Mouse (Mus musculus) testis, adult 2 months (tissue): ENCODE measurements around the gene Tns2. TPM values are rescaled to one million over a fixed set of nuclear protein-coding genes. Genes with fewer than 3 reads are reported as not detected.

Experiments
- H3K27ac ChIP-seq: fragments of 200-500 bp; 2 replicates; pipeline ENCODE4 v1.5.1; 2012; ENCODE audit warnings: low read depth, low read length; ENCODE audit not compliant: control insufficient read depth, insufficient read depth
- H3K27me3 ChIP-seq: fragments of 200-500 bp; 2 replicates; pipeline ENCODE4 v1.6.1; 2012; ENCODE audit warnings: mild to moderate bottlenecking, low read length, moderate library complexity; ENCODE audit not compliant: control insufficient read depth, insufficient read depth
- H3K36me3 ChIP-seq: fragments of 200-500 bp; 2 replicates; pipeline ENCODE4 v1.6.1; 2012; ENCODE audit warnings: mild to moderate bottlenecking, low read length; ENCODE audit not compliant: control insufficient read depth, insufficient read depth
- H3K4me1 ChIP-seq: fragments of 200-500 bp; 2 replicates; pipeline ENCODE4 v1.6.1; 2012; ENCODE audit warnings: low read length; ENCODE audit not compliant: control insufficient read depth, insufficient read depth
- H3K4me3 ChIP-seq: fragments of 200-500 bp; 2 replicates; pipeline ENCODE4 v1.5.1; 2012; ENCODE audit warnings: low read depth, mild to moderate bottlenecking, low read length, moderate library complexity, mixed read lengths; ENCODE audit not compliant: control insufficient read depth
- CTCF ChIP-seq: fragments of 200-500 bp; IDR thresholded peaks from 2 replicates; pipeline ENCODE4 v1.5.1; 2012; ENCODE audit warnings: low read depth, mild to moderate bottlenecking, inconsistent platforms, low read length, moderate library complexity; ENCODE audit not compliant: control insufficient read depth, insufficient read depth, insufficient replicate concordance
- POLR2A ChIP-seq: fragments of 200-500 bp; IDR thresholded peaks from 2 replicates; pipeline ENCODE4 v1.6.1; 2012; ENCODE audit warnings: low read depth, mild to moderate bottlenecking, inconsistent platforms, low read length, moderate library complexity; ENCODE audit not compliant: control insufficient read depth
- polyA plus RNA-seq: library from polyadenylated mRNA; depleted of rRNA; stranded (reverse); fragments of >200 nt; gene quantifications from 2 replicates; pipeline ENCODE4 v1.2.3, GENCODE M21; 2012

Gene Tns2
- polyA plus RNA-seq, 1 experiment: 6.9 TPM

DNA sequence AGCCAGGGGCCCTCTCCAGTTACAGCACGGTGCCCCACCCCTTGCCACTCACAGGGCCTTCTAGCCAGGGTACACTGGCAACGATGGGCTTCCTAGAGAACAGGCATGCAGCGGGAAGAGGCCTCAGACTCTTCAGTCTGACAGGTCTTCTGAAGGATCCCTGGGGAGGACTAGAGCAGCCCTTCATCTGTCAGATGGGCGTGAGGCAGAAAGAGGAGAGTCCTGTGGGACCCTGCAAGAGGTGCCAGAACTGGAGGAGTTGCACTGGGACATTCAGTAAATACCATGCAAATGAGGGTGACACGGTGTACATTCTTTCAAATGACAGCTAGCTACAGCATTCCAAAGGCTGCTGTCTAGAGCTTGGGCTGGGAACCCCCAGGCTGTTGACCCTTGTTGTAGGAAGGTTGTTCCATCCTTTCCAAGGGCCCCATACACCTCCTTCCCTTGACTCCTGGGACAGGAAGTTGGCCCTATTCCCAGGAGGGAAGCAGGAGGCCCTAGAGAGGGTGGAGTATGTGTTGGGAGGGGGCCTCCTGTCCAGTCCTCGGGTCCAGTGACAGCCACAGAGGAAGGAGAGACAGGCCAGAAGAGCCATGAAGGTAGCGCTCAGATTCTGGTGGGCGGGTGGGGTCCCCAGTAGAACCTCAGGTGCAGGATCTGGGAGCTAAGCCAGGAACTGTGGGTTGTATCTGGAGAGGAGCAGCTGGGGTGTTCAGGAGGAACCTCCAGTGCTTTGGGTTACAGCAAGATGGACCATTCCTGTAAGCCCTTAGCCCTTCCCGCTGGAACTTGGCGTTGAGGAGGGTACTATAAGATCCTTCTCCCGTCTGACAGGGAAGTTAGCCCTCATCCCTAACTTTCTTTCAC, 1.7 kb downstream of the Tns2 start:
- Histone ChIP-seq H3K27me3 (no peaks in the 10 kb centered on the region), H3K4me1 (peaks cover 18% of the 10 kb centered on the region), H3K27ac (peak overlapping the region; percentile 74), H3K36me3 (no peaks in the 10 kb centered on the region), H3K4me3 (no peak overlapping the region)
- TF ChIP-seq CTCF: no peak
- TF ChIP-seq POLR2A: no peak

DNA sequence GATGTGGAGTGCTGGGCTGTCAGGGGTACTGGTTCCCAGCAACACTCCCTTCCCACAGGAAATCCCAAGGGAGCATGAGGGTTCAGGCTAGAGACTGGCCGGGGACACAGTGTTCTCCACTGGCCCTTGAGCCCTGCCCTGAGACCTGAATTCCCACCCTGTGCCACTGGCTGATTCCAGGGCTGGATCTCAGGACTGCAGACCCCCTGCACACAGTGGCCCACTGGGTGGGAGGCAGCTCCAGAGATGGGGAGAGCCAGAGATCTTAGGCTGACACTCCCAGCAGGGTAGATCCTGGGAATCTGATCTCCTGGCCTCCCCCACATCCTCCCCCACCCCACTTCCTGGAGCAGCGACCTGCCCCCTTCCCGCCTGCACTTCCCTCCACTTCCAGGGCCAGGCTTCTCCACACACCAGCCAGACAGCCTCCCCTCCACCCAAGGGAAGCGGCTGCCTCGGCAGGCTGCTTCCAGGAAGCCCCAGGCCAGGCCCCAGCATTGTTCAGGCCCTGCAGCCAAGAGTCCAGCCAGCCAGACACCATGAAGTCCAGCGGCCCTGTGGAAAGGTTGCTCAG, 2.4 kb downstream of the Tns2 start:
- peaks cover 19% of the 10 kb centered on the region for H3K4me1 ChIP-seq
- TF ChIP-seq POLR2A (no peak), CTCF (no peak)
- peak overlapping the region; percentile 74 for H3K27ac ChIP-seq
- no peaks in the 10 kb centered on the region for H3K27me3 ChIP-seq
- peak overlapping the region; percentile 12 for H3K4me3 ChIP-seq
- no peaks in the 10 kb centered on the region for H3K36me3 ChIP-seq

DNA sequence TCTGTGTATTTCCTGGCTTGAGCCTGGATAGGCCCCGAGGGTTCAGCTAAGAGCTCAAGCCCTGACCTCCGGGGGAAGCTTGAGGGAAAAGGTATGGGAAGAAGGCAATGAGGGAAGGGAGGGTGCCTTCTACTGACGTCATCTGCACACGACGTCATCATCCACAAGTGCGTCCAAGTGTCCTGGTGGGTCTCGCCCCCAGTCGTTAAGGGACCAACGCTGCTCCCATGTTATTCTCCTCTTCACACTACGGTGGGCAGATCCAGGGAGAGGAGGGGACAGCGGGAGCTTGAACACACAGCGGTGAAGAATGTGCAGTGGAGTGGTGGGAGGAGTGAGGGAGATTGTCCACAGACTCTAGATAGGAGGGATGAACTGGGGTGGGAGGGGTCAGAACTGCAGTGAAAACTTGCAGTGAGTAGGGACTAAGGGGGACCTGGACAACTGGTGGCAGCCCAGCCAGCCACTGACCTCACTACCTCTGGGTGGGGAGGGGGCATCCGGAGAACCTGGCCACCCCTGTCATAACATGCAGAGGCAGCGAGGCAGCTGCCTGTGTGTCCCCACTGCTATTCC, 3.2 kb downstream of the Tns2 start:
- peak overlapping the region; percentile 63 for H3K27ac ChIP-seq
- no peaks in the 10 kb centered on the region for H3K36me3 ChIP-seq
- no peaks in the 10 kb centered on the region for H3K27me3 ChIP-seq
- H3K4me1 ChIP-seq: peaks cover 19% of the 10 kb centered on the region
- TF ChIP-seq POLR2A (no peak), CTCF (no peak)
- peak overlapping the region; percentile 12 for H3K4me3 ChIP-seq

DNA sequence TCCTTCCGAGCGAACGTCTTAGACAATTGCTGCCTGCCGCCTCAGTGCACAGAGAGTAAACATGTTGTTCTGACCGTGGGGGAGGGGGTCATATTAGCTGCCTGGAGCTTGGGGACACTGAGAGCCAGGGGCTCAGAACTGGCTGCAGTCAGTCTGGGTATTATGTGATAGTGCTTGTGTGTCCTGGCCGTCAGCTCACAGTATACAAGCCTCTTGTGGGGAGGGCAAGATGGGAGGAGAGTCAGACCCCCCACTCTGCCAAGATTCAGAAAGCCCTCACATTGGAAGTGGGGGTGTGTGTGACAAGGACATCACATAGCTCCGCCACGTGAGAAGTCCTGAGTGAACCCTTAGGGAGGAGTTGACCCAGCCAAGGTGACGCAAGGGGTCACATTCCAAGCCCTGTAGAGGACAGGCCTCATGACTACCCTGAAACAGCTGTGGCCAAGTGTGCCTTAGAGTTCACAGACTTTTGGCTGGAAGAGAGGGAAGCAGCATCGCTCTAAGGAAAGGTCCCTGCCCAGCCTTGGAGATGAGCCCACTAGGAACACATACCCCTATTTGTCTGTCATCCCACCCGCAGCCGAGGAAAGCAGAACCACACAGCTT, 3.8 kb downstream of the Tns2 start:
- TF ChIP-seq POLR2A (0 out of 2 replicates have a peak, but pooled peaks have one; percentile 30), CTCF (no peak)
- Histone ChIP-seq H3K27ac (peak overlapping the region; percentile 63), H3K4me3 (0 out of 2 replicates have a peak overlapping the region, but pooled peaks have one; percentile 2), H3K36me3 (no peaks in the 10 kb centered on the region), H3K4me1 (peaks cover 19% of the 10 kb centered on the region), H3K27me3 (no peaks in the 10 kb centered on the region)

DNA sequence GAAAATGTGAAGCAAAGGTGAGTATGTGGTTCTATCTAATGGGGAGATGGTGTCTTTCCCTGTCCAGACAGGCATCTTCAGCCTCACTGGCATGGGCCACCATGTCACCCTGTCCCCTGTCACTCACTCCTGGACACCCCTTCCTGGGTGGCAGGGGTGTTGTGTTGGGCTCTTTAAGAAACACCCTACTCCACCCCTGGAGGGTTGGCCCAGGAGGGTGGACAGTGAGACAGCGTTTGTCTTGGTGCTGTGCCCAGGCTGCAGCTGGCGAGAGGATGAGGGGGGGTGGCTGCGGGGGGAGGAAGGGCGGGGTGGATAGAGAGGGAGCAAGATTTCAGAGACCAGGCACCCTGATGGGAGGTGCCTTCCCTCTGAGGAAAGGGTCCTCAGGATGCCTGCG, 5.1 kb downstream of the Tns2 start:
- Histone ChIP-seq H3K27ac (peak overlapping the region; percentile 39; the same call in 1 of the 2 replicates), H3K4me1 (peaks cover 16% of the 10 kb centered on the region), H3K4me3 (no peak overlapping the region), H3K36me3 (no peaks in the 10 kb centered on the region), H3K27me3 (no peaks in the 10 kb centered on the region)
- TF ChIP-seq CTCF (no peak), POLR2A (no peak)

GRCm38 (mm10) chr15:102105764-102106730, 5.8 kb downstream of the Tns2 start:
- Histone ChIP-seq H3K4me1 (peaks cover 16% of the 10 kb centered on the region), H3K4me3 (no peak overlapping the region; the same call in 1 of the 2 replicates), H3K27ac (no peak overlapping the region), H3K36me3 (no peaks in the 10 kb centered on the region), H3K27me3 (no peaks in the 10 kb centered on the region)
- TF ChIP-seq POLR2A (no peak), CTCF (no peak)
